Mouse (Mus musculus) neural tube, embryonic 15.5 days (tissue): Measurements from ENCODE around the gene Naa80. TPM values are rescaled to one million over a fixed set of nuclear protein-coding genes. Genes with fewer than 3 reads are reported as not detected.
A peak's percentile ranks its signal among the peaks of the same experiment; 100 is the strongest.

Source experiments
- ATAC-seq: fragments of 200-750 bp; cut with Nextera tagmentation; 2 replicates; pipeline ENCODE4 v1.8.0; 2017; ENCODE audit warnings: mild to moderate bottlenecking, moderate TSS enrichment, moderate library complexity; ENCODE audit not compliant: low FRiP score
- H3K27ac ChIP-seq: fragments of 300-500 bp; sonication (generic); replicated peaks from 2 replicates; pipeline ENCODE4 v1.5.1; 2015; ENCODE audit warnings: mild to moderate bottlenecking, inconsistent platforms
- H3K27me3 ChIP-seq: fragments of 300-500 bp; sonication (generic); replicated peaks from 2 replicates; pipeline ENCODE4 v1.6.1; 2015; ENCODE audit warnings: inconsistent platforms
- H3K36me3 ChIP-seq: fragments of 300-500 bp; sonication (generic); 2 replicates; pipeline ENCODE4 v1.6.1; 2015; ENCODE audit warnings: inconsistent platforms
- H3K4me1 ChIP-seq: fragments of 300-500 bp; sonication (generic); 2 replicates; pipeline ENCODE4 v1.6.1; 2015; ENCODE audit warnings: inconsistent platforms
- H3K4me2 ChIP-seq: fragments of 300-500 bp; sonication (generic); 2 replicates; pipeline ENCODE4 v1.6.1; 2015; ENCODE audit warnings: inconsistent platforms, mild to moderate bottlenecking, moderate library complexity
- H3K4me3 ChIP-seq: fragments of 300-500 bp; sonication (generic); replicated peaks from 2 replicates; pipeline ENCODE4 v1.5.1; 2015; ENCODE audit warnings: mild to moderate bottlenecking, inconsistent platforms
- H3K9ac ChIP-seq: fragments of 300-500 bp; sonication (generic); replicated peaks from 2 replicates; pipeline ENCODE4 v1.6.1; 2015; ENCODE audit warnings: mild to moderate bottlenecking, inconsistent platforms
- H3K9me3 ChIP-seq: fragments of 300-500 bp; sonication (generic); replicated peaks from 2 replicates; pipeline ENCODE4 v1.6.1; 2016; ENCODE audit warnings: inconsistent platforms
- WGBS: fragments of 180-500 bp; shearing (Covaris S2); methylation state at CpG from one replicate; pipeline ENCODE4 v1.1.7; 2015; ENCODE audit warnings: mixed read lengths; 5-methylcytosine and 5-hydroxymethylcytosine counted together
- polyA plus RNA-seq: library from polyadenylated mRNA; unstranded; fragments of >200 nt; fragmentation: Nextera tagmentation; extraction: Ambion mirVana; gene quantifications from 2 replicates; pipeline ENCODE4 v1.2.1, GENCODE M21; 2015

The Naa80 gene
- polyA plus RNA-seq, 1 experiment from 2014 or later = 16.9 TPM

DNA sequence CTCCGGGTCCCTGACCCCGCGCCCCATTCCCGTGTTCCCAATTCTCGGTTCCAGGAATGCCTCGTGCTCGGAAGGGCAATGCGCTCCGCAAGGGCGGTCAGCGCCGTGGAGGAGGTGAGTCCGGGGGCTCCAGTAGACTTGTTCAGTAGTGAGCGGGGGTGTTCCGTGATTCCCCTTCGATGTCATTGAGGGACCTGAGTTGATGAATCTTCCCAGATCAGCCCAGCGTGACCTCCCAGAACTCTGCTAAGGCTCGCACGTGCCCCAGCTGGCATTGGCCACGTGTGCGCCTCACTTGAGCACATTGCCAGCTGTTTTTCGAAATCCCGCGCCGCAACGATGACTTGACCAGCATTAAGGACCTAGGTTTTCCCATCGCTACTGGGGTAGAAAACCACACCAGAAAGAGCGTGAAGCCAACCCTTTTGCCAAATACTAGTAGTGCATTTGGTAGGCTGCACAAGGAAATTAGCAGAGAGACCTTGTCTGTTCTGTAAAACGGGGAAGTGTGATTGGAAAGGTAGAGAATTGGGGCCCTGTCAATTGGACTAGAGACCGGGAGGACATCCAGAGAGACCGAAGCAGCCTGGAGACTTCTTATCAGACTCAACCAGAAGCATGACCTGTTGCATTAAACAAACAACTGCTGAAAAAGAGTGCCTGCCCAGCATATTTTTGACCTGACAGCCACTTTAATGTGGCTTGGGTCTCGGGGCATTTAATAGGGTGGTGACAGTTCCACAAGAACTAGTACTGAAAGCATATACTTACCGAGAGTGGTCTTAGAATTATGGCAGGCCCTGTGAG, 9.3 kb downstream of the Naa80 start:
- peak overlapping the region; percentile 75 for H3K4me2 ChIP-seq
- H3K27ac ChIP-seq = peak overlapping the region; percentile 72
- peak; percentile 45 for ATAC-seq
- H3K4me3 ChIP-seq = peak overlapping the region; percentile 84
- H3K9ac ChIP-seq = peak overlapping the region; percentile 65
- no peaks in the 10 kb centered on the region for H3K9me3 ChIP-seq
- peaks cover 17% of the 10 kb centered on the region for H3K4me1 ChIP-seq
- 5% methylated on average over 33 of the region's 33 CpGs for WGBS
- H3K36me3 ChIP-seq = peaks cover 25% of the 10 kb centered on the region
- H3K27me3 ChIP-seq = no peaks in the 10 kb centered on the region

DNA sequence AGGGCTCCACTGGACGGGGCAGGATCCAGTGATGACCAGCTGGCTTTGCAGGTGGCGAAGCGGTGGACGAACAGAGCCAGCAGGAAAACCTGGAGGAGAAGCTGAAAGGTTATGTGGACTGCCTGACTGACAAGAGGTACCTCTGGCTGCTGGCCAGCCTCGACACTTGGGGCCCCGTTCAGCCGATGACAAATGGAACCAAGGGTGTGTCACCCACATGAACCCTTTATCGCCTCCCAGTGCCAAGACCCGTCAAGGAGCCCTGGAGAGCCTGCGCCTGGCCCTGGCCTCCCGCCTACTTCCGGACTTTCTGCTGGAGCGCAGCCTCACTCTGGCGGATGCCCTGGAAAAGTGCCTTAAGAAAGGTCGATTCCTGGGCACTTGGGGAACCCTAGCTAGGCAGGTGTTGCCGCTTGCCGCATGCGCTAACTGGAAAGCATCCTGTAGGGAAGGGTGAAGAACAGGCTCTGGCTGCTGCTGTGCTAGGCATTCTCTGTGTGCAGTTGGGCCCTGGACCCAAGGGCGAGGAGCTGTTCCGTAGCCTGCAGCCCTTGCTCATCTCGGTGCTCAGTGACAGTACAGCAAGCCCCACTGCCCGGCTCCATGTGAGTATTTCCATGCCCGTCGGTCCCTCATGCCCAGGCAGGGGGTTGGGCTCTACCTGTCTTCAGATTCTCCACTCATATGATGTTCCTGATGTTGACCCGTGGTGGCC, 11.5 kb downstream of the Naa80 start:
- no peaks in the 10 kb centered on the region for H3K9me3 ChIP-seq
- no peak overlapping the region for H3K9ac ChIP-seq
- no peak for ATAC-seq
- no peaks in the 10 kb centered on the region for H3K27me3 ChIP-seq
- 93% methylated on average over 25 of the region's 25 CpGs for WGBS
- H3K4me1 ChIP-seq = peaks cover 18% of the 10 kb centered on the region
- peaks cover 33% of the 10 kb centered on the region for H3K36me3 ChIP-seq
- no peak overlapping the region for H3K4me3 ChIP-seq
- H3K4me2 ChIP-seq = no peak overlapping the region
- H3K27ac ChIP-seq = no peak overlapping the region

DNA sequence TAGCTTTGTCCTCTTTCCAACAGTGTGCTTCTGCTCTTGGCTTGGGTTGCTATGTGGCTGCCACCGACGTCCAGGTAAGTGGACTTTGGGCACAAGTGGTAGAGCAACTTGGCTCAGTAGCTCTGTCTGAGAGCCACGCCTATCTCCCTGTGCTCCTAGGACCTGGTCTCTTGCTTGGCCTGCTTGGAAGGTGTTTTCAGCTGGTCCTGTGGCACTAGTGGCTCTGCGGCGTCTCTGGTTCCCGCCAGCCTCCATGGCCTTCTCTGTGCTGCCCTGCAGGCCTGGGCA, 12.0 kb downstream of the Naa80 start:
- 96% methylated on average over 6 of the region's 6 CpGs for WGBS
- Histone ChIP-seq H3K27ac (no peak overlapping the region), H3K4me1 (peaks cover 18% of the 10 kb centered on the region), H3K4me3 (no peak overlapping the region), H3K4me2 (no peak overlapping the region), H3K9me3 (no peaks in the 10 kb centered on the region), H3K27me3 (no peaks in the 10 kb centered on the region), H3K9ac (no peak overlapping the region), H3K36me3 (peaks cover 33% of the 10 kb centered on the region)
- ATAC-seq = no peak

GRCm38 (mm10) chr9:107593101-107593976, 14.7 kb downstream of the Naa80 start:
- Histone ChIP-seq H3K9ac (no peak overlapping the region), H3K4me1 (peaks cover 11% of the 10 kb centered on the region), H3K9me3 (no peaks in the 10 kb centered on the region), H3K27me3 (no peaks in the 10 kb centered on the region), H3K4me3 (no peak overlapping the region), H3K27ac (no peak overlapping the region), H3K36me3 (peaks cover 33% of the 10 kb centered on the region), H3K4me2 (no peak overlapping the region)
- ATAC-seq = no peak
- 76% methylated on average over 11 of the region's 11 CpGs for WGBS

- no peak for ATAC-seq
- WGBS = 61% methylated on average over 8 of the region's 8 CpGs
- Histone ChIP-seq H3K9me3 (no peaks in the 10 kb centered on the region), H3K27me3 (no peaks in the 10 kb centered on the region), H3K4me2 (no peak overlapping the region), H3K27ac (no peak overlapping the region), H3K9ac (no peak overlapping the region), H3K4me1 (0 out of 2 replicates have a peak, but pooled peaks cover 3% of the 10 kb centered on the region), H3K4me3 (no peak overlapping the region), H3K36me3 (peaks cover 33% of the 10 kb centered on the region)
Observed at GRCm38 (mm10) chr9:107594281-107595062, 15.8 kb downstream of the Naa80 start.

GRCm38 (mm10) chr9:107596619-107597569, 18.2 kb downstream of the Naa80 start:
- Histone ChIP-seq H3K9me3 (no peaks in the 10 kb centered on the region), H3K27ac (no peak overlapping the region), H3K27me3 (no peaks in the 10 kb centered on the region), H3K4me1 (peaks cover 5% of the 10 kb centered on the region; the same call in 1 of the 2 replicates), H3K4me2 (no peak overlapping the region), H3K9ac (no peak overlapping the region), H3K36me3 (peaks cover 16% of the 10 kb centered on the region), H3K4me3 (no peak overlapping the region)
- ATAC-seq = no peak
- WGBS = 93% methylated on average over 11 of the region's 11 CpGs

DNA sequence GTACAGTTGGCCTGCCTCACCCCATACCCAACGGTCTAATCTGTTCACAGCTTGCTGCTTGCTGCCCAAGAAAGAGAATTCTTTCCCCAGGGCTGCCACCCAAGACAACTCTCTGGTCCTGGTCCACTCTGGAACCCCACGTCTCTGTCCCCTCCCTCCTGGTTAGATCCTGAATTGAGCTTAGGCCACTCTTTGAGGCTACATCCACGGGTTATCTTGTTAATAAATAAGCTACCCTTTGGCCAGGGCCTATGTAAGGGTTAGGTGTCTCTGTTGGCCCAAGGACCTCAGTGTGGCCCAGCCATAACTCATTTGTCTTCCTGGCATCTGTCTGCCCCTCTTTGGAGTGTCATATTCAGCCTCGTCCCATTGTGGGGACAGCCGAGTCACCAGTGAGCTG, 19.7 kb downstream of the Naa80 start:
- Histone ChIP-seq H3K27me3 (no peaks in the 10 kb centered on the region), H3K4me1 (peaks cover 9% of the 10 kb centered on the region), H3K36me3 (peaks cover 8% of the 10 kb centered on the region), H3K4me2 (no peak overlapping the region), H3K4me3 (no peak overlapping the region), H3K9ac (no peak overlapping the region), H3K27ac (no peak overlapping the region), H3K9me3 (no peaks in the 10 kb centered on the region)
- WGBS = 85% methylated on average over 5 of the region's 5 CpGs
- ATAC-seq = no peak

DNA sequence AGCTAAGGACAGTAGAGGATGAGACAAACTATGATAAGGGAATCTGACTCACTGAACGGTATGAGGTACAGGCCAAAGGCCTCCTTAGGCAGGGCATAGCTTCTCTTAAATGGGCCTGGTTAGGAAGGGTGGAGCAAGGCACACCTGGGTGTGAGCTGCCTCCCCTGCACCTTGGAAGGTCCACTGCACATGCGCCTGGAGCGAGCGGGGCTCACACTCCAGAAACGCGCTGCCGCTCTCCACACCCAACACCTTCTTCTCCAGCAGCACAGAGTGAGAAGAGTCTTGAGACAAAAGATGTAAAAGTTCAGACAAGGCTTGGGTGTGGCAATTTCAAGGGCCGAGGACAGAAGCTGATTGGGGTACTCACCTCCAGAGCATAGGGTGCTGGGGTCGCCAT, 20.7 kb downstream of the Naa80 start:
- Histone ChIP-seq H3K9me3 (no peaks in the 10 kb centered on the region), H3K27ac (no peak overlapping the region), H3K36me3 (peaks cover under 1% of the 10 kb centered on the region; the same call in 1 of the 2 replicates), H3K4me3 (no peak overlapping the region), H3K9ac (no peak overlapping the region), H3K4me2 (no peak overlapping the region), H3K4me1 (peaks cover 9% of the 10 kb centered on the region), H3K27me3 (no peaks in the 10 kb centered on the region)
- no peak for ATAC-seq
- 90% methylated on average over 9 of the region's 9 CpGs for WGBS

DNA sequence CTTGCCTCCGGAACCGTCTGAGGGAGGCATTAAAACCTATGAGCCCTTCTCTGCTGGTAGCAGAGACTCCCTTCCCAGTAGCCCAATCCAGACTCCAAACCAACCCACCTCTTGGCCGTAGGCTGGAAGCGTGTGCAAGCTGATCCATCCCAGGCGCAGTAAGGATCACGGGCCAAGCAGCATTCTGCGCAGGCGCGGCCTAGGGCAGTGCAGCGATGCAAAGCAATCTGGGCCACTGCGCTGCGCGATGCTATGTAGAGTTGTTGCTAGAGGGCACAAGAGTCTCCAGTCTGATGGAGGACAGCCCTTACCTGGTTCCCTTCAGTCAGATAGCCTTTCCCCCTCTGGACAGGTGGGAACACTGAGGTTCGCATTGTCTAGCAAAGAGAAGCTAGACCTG, 21.2 kb downstream of the Naa80 start:
- peaks cover 12% of the 10 kb centered on the region for H3K4me1 ChIP-seq
- no peaks in the 10 kb centered on the region for H3K36me3 ChIP-seq
- ATAC-seq = no peak
- H3K9ac ChIP-seq = no peak overlapping the region
- H3K4me3 ChIP-seq = no peak overlapping the region
- H3K9me3 ChIP-seq = no peaks in the 10 kb centered on the region
- 76% methylated on average over 14 of the region's 14 CpGs for WGBS
- H3K4me2 ChIP-seq = no peak overlapping the region
- no peak overlapping the region for H3K27ac ChIP-seq
- no peaks in the 10 kb centered on the region for H3K27me3 ChIP-seq

- ATAC-seq = no peak
- Histone ChIP-seq H3K27me3 (no peaks in the 10 kb centered on the region), H3K4me2 (no peak overlapping the region), H3K4me3 (no peak overlapping the region), H3K9ac (no peak overlapping the region), H3K9me3 (no peaks in the 10 kb centered on the region), H3K36me3 (no peaks in the 10 kb centered on the region), H3K4me1 (peaks cover 13% of the 10 kb centered on the region), H3K27ac (no peak overlapping the region)
- WGBS = 87% methylated on average over 12 of the region's 12 CpGs
Observed at GRCm38 (mm10) chr9:107600745-107601144, 22.1 kb downstream of the Naa80 start.
